In genomic region chr14:75797769-75798386, GRCm38 (mm10) we compare ENCODE assay signal across 18 mouse cellular contexts. TPM values are rescaled to one million over a fixed set of nuclear protein-coding genes. Genes with fewer than 3 reads are reported as not detected.
A peak's percentile ranks its signal among the peaks of the same experiment; 100 is the strongest.
DNase-seq lines count a peak whose midpoint lies in the region; ATAC-seq and TF ChIP-seq lines count a peak whose summit lies in the region.
"Had no signal": no experiment of that assay in that cellular context is flagged by ENCODE, and none has a peak within 500 bp of the region (broad histone marks: within the 10 kb centered on the region; RNA-seq: fewer than 3 reads in every experiment).

No protein-coding gene starts in this region.

- H3K4me1 ChIP-seq in embryonic facial prominence, embryonic 14.5 days (ENCODE audit: control insufficient read depth, insufficient read depth, low read length): no peaks in the 10 kb centered on the region
- H3K4me1 ChIP-seq in kidney, embryonic 15.5 days: 0 out of 2 replicates have a peak, but pooled peaks cover 5% of the 10 kb centered on the region
- no peaks in the 10 kb centered on the region for H3K4me1 ChIP-seq in lung, adult 2 months (ENCODE audit: control insufficient read depth, insufficient read depth, low read length)
- H3K4me1 ChIP-seq: forebrain, embryonic 15.5 days; intestine, embryonic 15.5 days; lung, embryonic 15.5 days; neural tube, embryonic 13.5 days; stomach, embryonic 15.5 days had no signal

- no peak overlapping the region for H3K4me3 ChIP-seq in gastrocnemius, adult 2 months
- H3K4me3 ChIP-seq in embryonic facial prominence, embryonic 14.5 days (ENCODE audit: low read depth, low read length): no peak overlapping the region
- H3K4me3 ChIP-seq in kidney, embryonic 15.5 days (replicated peaks): no peak overlapping the region
- no peak overlapping the region for H3K4me3 ChIP-seq in lung, adult 2 months (replicated peaks; ENCODE audit: extremely low read depth, low read depth, low read length)
- H3K4me3 ChIP-seq: forebrain, embryonic 15.5 days; heart, adult 2 months; hindbrain, embryonic 12.5 days; intestine, embryonic 15.5 days; lung, embryonic 15.5 days; neural tube, embryonic 13.5 days; stomach, embryonic 15.5 days had no signal

- no peaks in the 10 kb centered on the region for H3K36me3 ChIP-seq in embryonic facial prominence, embryonic 14.5 days (ENCODE audit: control insufficient read depth, insufficient read depth, low read length)
- H3K36me3 ChIP-seq in kidney, embryonic 15.5 days: no peaks in the 10 kb centered on the region
- H3K36me3 ChIP-seq: forebrain, embryonic 15.5 days; hindbrain, embryonic 12.5 days; intestine, embryonic 15.5 days; lung, embryonic 15.5 days; neural tube, embryonic 13.5 days; stomach, embryonic 15.5 days had no signal

- TF ChIP-seq POLR2A in lung, adult 2 months (IDR thresholded peaks at IDR 0.05; ENCODE audit: borderline replicate concordance, extremely low read depth, low read depth, low read length): no peak

- intact Hi-C loops in gastrocnemius, adult 2 months (cut with DNase I): no loop called here

- no peak overlapping the region for H3K4me2 ChIP-seq in embryonic facial prominence, embryonic 14.5 days (ENCODE audit: low read depth, low read length)
- H3K4me2 ChIP-seq in kidney, embryonic 15.5 days: peak overlapping the region; percentile 24; the same call in 1 of the 2 replicates
- H3K4me2 ChIP-seq: forebrain, embryonic 15.5 days; hindbrain, embryonic 12.5 days; intestine, embryonic 15.5 days; lung, embryonic 15.5 days; neural tube, embryonic 13.5 days; stomach, embryonic 15.5 days had no signal

- no peaks in the 10 kb centered on the region for H3K27me3 ChIP-seq in embryonic facial prominence, embryonic 14.5 days (replicated peaks; ENCODE audit: control insufficient read depth, insufficient read depth, low read length)
- no peaks in the 10 kb centered on the region for H3K27me3 ChIP-seq in kidney, embryonic 15.5 days
- H3K27me3 ChIP-seq: forebrain, embryonic 15.5 days; hindbrain, embryonic 12.5 days; intestine, embryonic 15.5 days; lung, embryonic 15.5 days; neural tube, embryonic 13.5 days; stomach, embryonic 15.5 days had no signal

- DNase-seq in gastrocnemius, adult 2 months: no peak
- no peak for DNase-seq in gastrocnemius, postnatal 4 days (ENCODE audit: low spot score in 2 of 2)
- peak; percentile 9 for DNase-seq in embryonic facial prominence, embryonic 14.5 days (ENCODE audit: low spot score)
- DNase-seq in mesoderm, embryonic 11.5 days (ENCODE audit: low read depth, low spot score): peak; percentile 70
- no peak for DNase-seq in lung, adult 2 months
- no peak for DNase-seq in cerebellum, postnatal 36 days
- no peak for DNase-seq in adrenal gland, adult 8-10 months
- DNase-seq: adrenal gland, postnatal 10 days; cerebellum, postnatal 10 days; heart, adult 2 months; liver had no signal

- H3K9ac ChIP-seq in embryonic facial prominence, embryonic 14.5 days (ENCODE audit: low read depth, low read length): no peak overlapping the region
- no peak overlapping the region for H3K9ac ChIP-seq in kidney, embryonic 15.5 days
- H3K9ac ChIP-seq: forebrain, embryonic 15.5 days; hindbrain, embryonic 12.5 days; intestine, embryonic 15.5 days; lung, embryonic 15.5 days; neural tube, embryonic 13.5 days; stomach, embryonic 15.5 days had no signal

- H3K9me3 ChIP-seq in embryonic facial prominence, embryonic 14.5 days (ENCODE audit: control insufficient read depth, low read length): no peaks in the 10 kb centered on the region
- H3K9me3 ChIP-seq in kidney, embryonic 15.5 days (replicated peaks): no peaks in the 10 kb centered on the region
- H3K9me3 ChIP-seq: forebrain, embryonic 15.5 days; hindbrain, embryonic 12.5 days; intestine, embryonic 15.5 days; lung, embryonic 15.5 days; neural tube, embryonic 13.5 days; stomach, embryonic 15.5 days had no signal

- no peak for ATAC-seq in embryonic facial prominence, embryonic 14.5 days (ENCODE audit: low read depth)
- ATAC-seq in kidney, embryonic 15.5 days (replicated peaks; ENCODE audit: low FRiP score): peak; percentile 84
- ATAC-seq: forebrain, embryonic 15.5 days; intestine, embryonic 15.5 days had no signal

- H3K27ac ChIP-seq in gastrocnemius, adult 2 months: peak overlapping the region; percentile 43
- H3K27ac ChIP-seq in embryonic facial prominence, embryonic 14.5 days (replicated peaks; ENCODE audit: low read depth, low read length): no peak overlapping the region
- peak overlapping the region; percentile 56 for H3K27ac ChIP-seq in kidney, embryonic 15.5 days
- H3K27ac ChIP-seq: forebrain, embryonic 15.5 days; heart, adult 2 months; hindbrain, embryonic 12.5 days; intestine, embryonic 15.5 days; lung, embryonic 15.5 days; neural tube, embryonic 13.5 days; stomach, embryonic 15.5 days had no signal

- 26% methylated on average over 5 of the region's 5 CpGs for WGBS in embryonic facial prominence, embryonic 14.5 days
- WGBS in kidney, embryonic 15.5 days: 22% methylated on average over 5 of the region's 5 CpGs
- WGBS in lung, adult 2 months: 30% methylated on average over 5 of the region's 5 CpGs

- no peak for TF ChIP-seq CTCF in gastrocnemius, adult 2 months (IDR thresholded peaks at IDR 0.05)
- TF ChIP-seq CTCF in lung, adult 2 months (IDR thresholded peaks at IDR 0.05; ENCODE audit: insufficient read depth, low read length): no peak

RNA-seq across cellular contexts. Expression of gene Slc25a30, which starts 11.0 kb away (rescaled TPM):
- total RNA-seq in gastrocnemius, adult 2 months (2021): 10 to 100 TPM in 1 of 2 experiments, 1 to 10 TPM in 1; 6.6 to 10.5 TPM
- 10 to 100 TPM in 1 of 2 experiments, 1 to 10 TPM in 1; 9.4 to 11.0 TPM for total RNA-seq in gastrocnemius, postnatal 4 days (2021)
- polyA plus RNA-seq in embryonic facial prominence, embryonic 14.5 days (2014; fragmentation: Nextera tagmentation; extraction: Ambion mirVana): 4.3 and 4.4 TPM in 2 replicates
- 9.7 and 10.4 TPM in 2 replicates for polyA plus RNA-seq in kidney, embryonic 15.5 days (2015; fragmentation: Nextera tagmentation; extraction: Ambion mirVana)
- 5.0 and 7.7 TPM in 2 replicates for polyA plus RNA-seq in lung, adult 2 months (2012; rRNA removed)
- total RNA-seq in adrenal gland, adult 8-10 months (2022): 100 to 1,000 TPM in 2 of 4 experiments, 10 to 100 TPM in 2; 88.4 to 209 (median 152) TPM

RNA-seq across cellular contexts. Expression of gene Cog3, which starts 43.6 kb away (rescaled TPM):
- total RNA-seq in gastrocnemius, adult 2 months (2021): 1 to 10 TPM; 7.0 to 8.6 TPM
- 10 to 100 TPM; 18.0 to 18.3 TPM for total RNA-seq in gastrocnemius, postnatal 4 days (2021)
- 23.5 and 26.1 TPM in 2 replicates for polyA plus RNA-seq in embryonic facial prominence, embryonic 14.5 days (2014; fragmentation: Nextera tagmentation; extraction: Ambion mirVana)
- polyA plus RNA-seq in kidney, embryonic 15.5 days (2015; fragmentation: Nextera tagmentation; extraction: Ambion mirVana): 21.2 and 21.6 TPM in 2 replicates
- 8.5 and 11.0 TPM in 2 replicates for polyA plus RNA-seq in lung, adult 2 months (2012; rRNA removed)
- 10 to 100 TPM; 27.2 to 41.4 (median 37.6) TPM for total RNA-seq in adrenal gland, adult 8-10 months (2022)

RNA-seq across cellular contexts. Expression of gene Tpt1, which starts 47.0 kb away (rescaled TPM):
- 1,000 to 10,000 TPM; 3,630 to 4,350 TPM for total RNA-seq in gastrocnemius, adult 2 months (2021)
- total RNA-seq in gastrocnemius, postnatal 4 days (2021): 1,000 to 10,000 TPM; 3,882 to 3,909 TPM
- polyA plus RNA-seq in embryonic facial prominence, embryonic 14.5 days (2014; fragmentation: Nextera tagmentation; extraction: Ambion mirVana): 1,262 and 1,432 TPM in 2 replicates
- 1,011 and 1,156 TPM in 2 replicates for polyA plus RNA-seq in kidney, embryonic 15.5 days (2015; fragmentation: Nextera tagmentation; extraction: Ambion mirVana)
- polyA plus RNA-seq in lung, adult 2 months (2012; rRNA removed): 1,159 and 1,652 TPM in 2 replicates
- 1,000 to 10,000 TPM; 2,109 to 2,569 (median 2,425) TPM for total RNA-seq in adrenal gland, adult 8-10 months (2022)

Comparison
In these comparisons a context has a peak if more than half of its experiments do, and no peak if none do; other contexts are left out.
1. DNase-seq: peak in embryonic facial prominence, embryonic 14.5 days (single experiment) and mesoderm, embryonic 11.5 days (single experiment); none in gastrocnemius, adult 2 months (single experiment), gastrocnemius, postnatal 4 days (0 of 2), lung, adult 2 months (single experiment), cerebellum, postnatal 36 days (0 of 2) and adrenal gland, adult 8-10 months (single experiment).
2. RNA of gene Slc25a30, which starts 11.0 kb away (total RNA-seq): 88.4 to 209 TPM in adrenal gland, adult 8-10 months; 9.4 to 11.0 TPM in gastrocnemius, postnatal 4 days and 6.6 to 10.5 TPM in gastrocnemius, adult 2 months; every median in the first group is over 4 times any median in the second.